Mouse (Mus musculus) stomach, embryonic 14.5 days (tissue): Measurements from ENCODE around the gene Gfra1. TPM values are rescaled to one million over a fixed set of nuclear protein-coding genes. Genes with fewer than 3 reads are reported as not detected.

Experiments used
- ATAC-seq: fragments of 200-750 bp; cut with Nextera tagmentation; 2 replicates; pipeline ENCODE4 v1.8.0; 2017; ENCODE audit warnings: low read depth, moderate TSS enrichment; ENCODE audit not compliant: insufficient number of reproducible peaks, insufficient read depth, low FRiP score
- H3K27ac ChIP-seq: fragments of 300-500 bp; sonication (generic); 2 replicates; pipeline ENCODE4 v1.5.1; 2014; ENCODE audit warnings: mild to moderate bottlenecking, low read length, moderate library complexity, mixed read lengths
- H3K27me3 ChIP-seq: fragments of 300-500 bp; sonication (generic); 2 replicates; pipeline ENCODE4 v1.6.1; 2014; ENCODE audit warnings: low read length, control low read depth, mixed read lengths; ENCODE audit not compliant: control insufficient read depth, insufficient read depth
- H3K36me3 ChIP-seq: fragments of 300-500 bp; sonication (generic); 2 replicates; pipeline ENCODE4 v1.6.1; 2014; ENCODE audit warnings: mild to moderate bottlenecking, control low read depth, low read length, moderate library complexity, mixed read lengths; ENCODE audit not compliant: control insufficient read depth, insufficient read depth
- H3K4me1 ChIP-seq: fragments of 300-500 bp; sonication (generic); 2 replicates; pipeline ENCODE4 v1.6.1; 2014; ENCODE audit warnings: low read length, control low read depth, mixed read lengths; ENCODE audit not compliant: control insufficient read depth, insufficient read depth
- H3K4me2 ChIP-seq: fragments of 300-500 bp; sonication (generic); replicated peaks from 2 replicates; pipeline ENCODE4 v1.6.1; 2014; ENCODE audit warnings: low read depth, low read length, control low read depth
- H3K4me3 ChIP-seq: fragments of 300-500 bp; sonication (generic); 2 replicates; pipeline ENCODE4 v1.5.1; 2014; ENCODE audit warnings: low read depth, low read length, control low read depth
- H3K9ac ChIP-seq: fragments of 300-500 bp; sonication (generic); replicated peaks from 2 replicates; pipeline ENCODE4 v1.6.1; 2014; ENCODE audit warnings: low read depth, mild to moderate bottlenecking, control low read depth, low read length, moderate library complexity, mixed read lengths
- H3K9me3 ChIP-seq: fragments of 300-500 bp; sonication (generic); 2 replicates; pipeline ENCODE4 v1.6.1; 2016; ENCODE audit warnings: low read depth, low read length, control low read depth; ENCODE audit not compliant: control insufficient read depth
- WGBS: fragments of 180-500 bp; shearing (Covaris S2); extraction: QIAGEN DNeasy Blood & Tissue Kit; methylation state at CpG from one replicate; pipeline ENCODE4 v1.1.7; 2014; 5-methylcytosine and 5-hydroxymethylcytosine counted together
- polyA plus RNA-seq: library from polyadenylated mRNA; unstranded; fragments of >200 nt; fragmentation: Nextera tagmentation; extraction: Ambion mirVana; gene quantifications from 2 replicates; pipeline ENCODE4 v1.2.1, GENCODE M21; 2014

Gfra1 gene
- polyA plus RNA-seq, 1 experiment from 2014 or later: 66.3 TPM

GRCm38 (mm10) chr19:58349890-58350408 is 105.8 kb downstream of the Gfra1 start:
- WGBS: 58% methylated on average over 5 of the region's 5 CpGs

GRCm38 (mm10) chr19:58345137-58345536 is 110.6 kb downstream of the Gfra1 start:
- Histone ChIP-seq H3K27ac (no peak overlapping the region; the same call in 1 of the 2 replicates), H3K27me3 (no peaks in the 10 kb centered on the region), H3K9me3 (no peaks in the 10 kb centered on the region), H3K4me1 (no peaks in the 10 kb centered on the region), H3K9ac (no peak overlapping the region), H3K4me3 (no peak overlapping the region), H3K4me2 (no peak overlapping the region), H3K36me3 (no peaks in the 10 kb centered on the region)
- no peak for ATAC-seq
- 70% methylated on average over 7 of the region's 7 CpGs for WGBS

More at GRCm38 (mm10) chr19:58349890-58350408, 105.8 kb downstream of the Gfra1 start:
- Histone ChIP-seq H3K4me2 (no peak overlapping the region), H3K9ac (no peak overlapping the region), H3K4me3 (no peak overlapping the region), H3K36me3 (no peaks in the 10 kb centered on the region), H3K9me3 (no peaks in the 10 kb centered on the region), H3K4me1 (0 out of 2 replicates have a peak, but pooled peaks cover 6% of the 10 kb centered on the region), H3K27ac (no peak overlapping the region), H3K27me3 (no peaks in the 10 kb centered on the region)
- ATAC-seq: no peak

- Histone ChIP-seq H3K4me1 (no peaks in the 10 kb centered on the region), H3K9ac (no peak overlapping the region), H3K27me3 (no peaks in the 10 kb centered on the region), H3K4me2 (no peak overlapping the region), H3K27ac (no peak overlapping the region), H3K9me3 (no peaks in the 10 kb centered on the region), H3K36me3 (no peaks in the 10 kb centered on the region), H3K4me3 (no peak overlapping the region)
- ATAC-seq: no peak
- 81% methylated on average over 4 of the region's 4 CpGs for WGBS
These were observed 114.4 kb downstream of the Gfra1 start for GRCm38 (mm10) chr19:58341351-58341750.

GRCm38 (mm10) chr19:58340221-58340620 is 115.5 kb downstream of the Gfra1 start:
- Histone ChIP-seq H3K4me2 (no peak overlapping the region), H3K27ac (no peak overlapping the region), H3K9ac (no peak overlapping the region), H3K4me3 (no peak overlapping the region), H3K9me3 (no peaks in the 10 kb centered on the region), H3K4me1 (no peaks in the 10 kb centered on the region), H3K27me3 (no peaks in the 10 kb centered on the region), H3K36me3 (no peaks in the 10 kb centered on the region)
- WGBS: 80% methylated on average over 8 of the region's 8 CpGs
- ATAC-seq: no peak

- 95% methylated on average over 6 of the region's 6 CpGs for WGBS
These were observed 118.9 kb downstream of the Gfra1 start for GRCm38 (mm10) chr19:58336802-58337201.

GRCm38 (mm10) chr19:58335585-58336530 is 119.9 kb downstream of the Gfra1 start:
- Histone ChIP-seq H3K4me3 (no peak overlapping the region), H3K36me3 (no peaks in the 10 kb centered on the region), H3K27me3 (no peaks in the 10 kb centered on the region), H3K9me3 (no peaks in the 10 kb centered on the region), H3K9ac (no peak overlapping the region), H3K27ac (no peak overlapping the region), H3K4me2 (no peak overlapping the region), H3K4me1 (no peaks in the 10 kb centered on the region)
- ATAC-seq: no peak
- 58% methylated on average over 12 of the region's 12 CpGs for WGBS

More at GRCm38 (mm10) chr19:58336802-58337201, 118.9 kb downstream of the Gfra1 start:
- no peak overlapping the region for H3K27ac ChIP-seq
- ATAC-seq: no peak
- no peaks in the 10 kb centered on the region for H3K27me3 ChIP-seq
- H3K36me3 ChIP-seq: no peaks in the 10 kb centered on the region
- H3K4me2 ChIP-seq: no peak overlapping the region
- no peaks in the 10 kb centered on the region for H3K9me3 ChIP-seq
- no peaks in the 10 kb centered on the region for H3K4me1 ChIP-seq
- no peak overlapping the region for H3K9ac ChIP-seq
- no peak overlapping the region for H3K4me3 ChIP-seq

- 40% methylated on average over 5 of the region's 5 CpGs for WGBS
- no peak overlapping the region for H3K27ac ChIP-seq
- no peak overlapping the region for H3K4me2 ChIP-seq
These were observed 126.4 kb downstream of the Gfra1 start for GRCm38 (mm10) chr19:58329305-58329704.

GRCm38 (mm10) chr19:58328014-58328413 is 127.7 kb downstream of the Gfra1 start:
- H3K4me1 ChIP-seq: 0 out of 2 replicates have a peak, but pooled peaks cover 6% of the 10 kb centered on the region
- WGBS: 56% methylated on average over 5 of the region's 5 CpGs
- ATAC-seq: no peak
- H3K4me3 ChIP-seq: no peak overlapping the region
- H3K9ac ChIP-seq: no peak overlapping the region
- H3K9me3 ChIP-seq: no peaks in the 10 kb centered on the region
- no peak overlapping the region for H3K4me2 ChIP-seq
- no peaks in the 10 kb centered on the region for H3K36me3 ChIP-seq
- no peak overlapping the region for H3K27ac ChIP-seq
- H3K27me3 ChIP-seq: no peaks in the 10 kb centered on the region

More at GRCm38 (mm10) chr19:58329305-58329704, 126.4 kb downstream of the Gfra1 start:
- 0 out of 2 replicates have a peak, but pooled peaks cover 6% of the 10 kb centered on the region for H3K4me1 ChIP-seq
- H3K9ac ChIP-seq: no peak overlapping the region
- no peaks in the 10 kb centered on the region for H3K36me3 ChIP-seq
- H3K9me3 ChIP-seq: no peaks in the 10 kb centered on the region
- no peak overlapping the region for H3K4me3 ChIP-seq
- no peak for ATAC-seq
- no peaks in the 10 kb centered on the region for H3K27me3 ChIP-seq
